Mouse (Mus musculus) thymus, adult 2 months (tissue): ENCODE data around the gene Smagp. TPM values are rescaled to one million over a fixed set of nuclear protein-coding genes. Genes with fewer than 3 reads are reported as not detected.

Source experiments
- DNase-seq: peaks from one replicate; pipeline ENCODE4 v3.0.0; 2021
- H3K27ac ChIP-seq: fragments of 200-500 bp; 2 replicates; pipeline ENCODE4 v1.5.1; 2012; ENCODE audit warnings: low read length, control low read depth; ENCODE audit not compliant: control insufficient read depth, insufficient read depth
- H3K27me3 ChIP-seq: fragments of 200-500 bp; 2 replicates; pipeline ENCODE4 v1.6.1; 2012; ENCODE audit warnings: mild to moderate bottlenecking, low read length, moderate library complexity, mixed read lengths; ENCODE audit not compliant: control insufficient read depth, insufficient read depth
- H3K36me3 ChIP-seq: fragments of 200-500 bp; 2 replicates; pipeline ENCODE4 v1.6.1; 2012; ENCODE audit warnings: mild to moderate bottlenecking, low read length, moderate library complexity; ENCODE audit not compliant: control insufficient read depth, insufficient read depth
- H3K4me1 ChIP-seq: fragments of 200-500 bp; replicated peaks from 2 replicates; pipeline ENCODE4 v1.6.1; 2012; ENCODE audit warnings: low read length; ENCODE audit not compliant: control insufficient read depth, insufficient read depth
- H3K4me3 ChIP-seq: fragments of 200-500 bp; 2 replicates; pipeline ENCODE4 v1.5.1; 2012; ENCODE audit warnings: mild to moderate bottlenecking, low read length, control low read depth, moderate library complexity; ENCODE audit not compliant: control insufficient read depth, insufficient read depth
- CTCF ChIP-seq: fragments of 200-500 bp; IDR thresholded peaks from 2 replicates; pipeline ENCODE4 v1.5.1; 2012; ENCODE audit warnings: mild to moderate bottlenecking, control low read depth, low read length, moderate library complexity, borderline replicate concordance; ENCODE audit not compliant: control insufficient read depth, poor library complexity, insufficient read depth; ENCODE audit errors: extremely low read depth
- POLR2A ChIP-seq: fragments of 200-500 bp; IDR thresholded peaks from 2 replicates; pipeline ENCODE4 v1.6.1; 2012; ENCODE audit warnings: mild to moderate bottlenecking, low read length, control low read depth, moderate library complexity; ENCODE audit not compliant: control insufficient read depth, poor library complexity, insufficient read depth; ENCODE audit errors: extremely low read depth
- WGBS: fragments of 180-500 bp; shearing (Covaris S2); methylation state at CpG from one replicate; pipeline ENCODE4 v1.1.7; 2018; 5-methylcytosine and 5-hydroxymethylcytosine counted together
- polyA plus RNA-seq: library from polyadenylated mRNA; depleted of rRNA; stranded (reverse); fragments of >200 nt; gene quantifications from 2 replicates; pipeline ENCODE4 v1.2.3, GENCODE M21; 2012

The Smagp gene
- polyA plus RNA-seq, 1 experiment: 11.0 TPM

DNA sequence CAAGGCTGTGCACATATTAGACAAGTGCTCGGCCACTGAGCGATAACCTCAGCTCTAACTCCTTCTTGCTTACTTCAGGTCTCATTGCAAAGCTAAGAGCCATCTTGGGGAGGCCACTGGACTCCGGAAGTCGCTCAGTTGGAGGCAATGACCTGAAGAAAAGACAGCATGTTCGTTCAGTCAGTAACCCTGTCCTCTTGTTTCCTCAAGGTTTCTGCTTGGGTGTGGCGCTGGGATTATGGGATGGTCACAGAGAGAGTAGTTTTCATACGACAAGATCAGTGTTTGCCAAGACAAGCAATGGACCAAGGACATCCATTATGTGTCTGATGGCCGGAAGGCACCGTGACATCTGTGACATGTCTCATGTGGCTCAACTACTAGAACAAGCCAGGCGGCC, 37.8 kb upstream of the Smagp start:
- WGBS: 91% methylated on average over 10 of the region's 10 CpGs
- H3K36me3 ChIP-seq: no peaks in the 10 kb centered on the region
- DNase-seq: no peak
- no peak overlapping the region for H3K4me3 ChIP-seq
- no peaks in the 10 kb centered on the region for H3K27me3 ChIP-seq
- H3K27ac ChIP-seq: no peak overlapping the region
- H3K4me1 ChIP-seq: peaks cover 7% of the 10 kb centered on the region
- TF ChIP-seq POLR2A (no peak), CTCF (no peak)

DNA sequence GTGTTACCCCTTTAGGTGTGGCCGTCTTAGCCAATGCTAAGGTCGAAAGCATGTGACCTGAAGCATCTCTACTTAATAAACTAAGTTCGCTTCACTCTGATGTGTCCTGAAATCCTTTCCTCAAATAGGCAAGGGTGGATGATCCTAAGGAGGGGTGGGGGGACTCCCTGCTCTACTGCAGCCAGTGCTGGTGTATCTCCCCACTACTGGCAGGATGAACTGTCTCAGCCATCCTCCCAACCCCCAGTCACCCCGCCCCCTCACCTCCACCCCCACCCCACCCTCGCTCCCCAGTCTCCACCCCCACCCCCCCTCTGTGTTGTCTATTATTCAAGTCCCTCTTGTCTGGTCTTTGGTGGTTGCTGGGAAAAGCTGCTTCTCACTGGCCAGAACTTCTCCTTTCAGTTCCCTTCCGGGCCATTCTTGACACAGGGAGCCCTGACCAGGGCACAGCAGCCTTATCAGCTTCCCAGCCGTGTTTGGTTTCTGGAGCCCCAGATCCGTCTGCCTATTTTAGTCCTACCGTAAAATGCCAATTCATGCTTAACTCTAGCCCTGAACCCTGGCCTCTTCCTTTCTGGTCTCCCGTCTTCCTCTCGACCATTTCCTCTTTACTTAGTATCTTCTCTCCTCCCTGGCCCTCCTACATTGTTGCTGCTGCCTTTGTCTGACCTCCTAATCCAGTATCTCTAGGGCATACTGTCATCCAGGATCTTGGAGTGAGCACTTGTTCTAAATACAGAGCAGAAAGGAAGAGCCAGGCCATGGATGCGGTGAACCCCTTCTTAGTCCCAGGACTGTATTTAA, 37.0 kb upstream of the Smagp start:
- Histone ChIP-seq H3K27me3 (no peaks in the 10 kb centered on the region), H3K36me3 (no peaks in the 10 kb centered on the region), H3K4me1 (peaks cover 9% of the 10 kb centered on the region), H3K27ac (no peak overlapping the region), H3K4me3 (no peak overlapping the region)
- DNase-seq: no peak
- TF ChIP-seq POLR2A (no peak), CTCF (no peak)
- WGBS: 43% methylated on average over 12 of the region's 12 CpGs

DNA sequence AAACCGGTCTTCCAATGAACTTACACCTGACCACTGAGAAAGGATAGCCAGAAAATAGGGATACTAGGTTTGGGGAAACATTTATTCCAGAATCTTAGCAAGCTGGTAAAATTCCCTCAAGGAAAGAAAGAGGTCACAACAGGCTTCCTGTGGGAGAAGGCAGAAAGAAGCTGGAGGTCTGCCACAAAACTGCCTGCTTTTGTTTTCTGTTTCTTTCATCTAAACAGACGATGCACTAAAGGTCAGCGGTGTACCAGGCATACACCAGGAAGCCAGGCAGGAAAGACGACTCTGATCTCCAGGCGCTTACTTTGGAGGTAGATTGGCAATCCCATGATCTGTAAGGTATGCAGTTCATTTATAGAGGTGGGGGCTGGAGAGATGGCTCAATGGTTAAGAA, 34.1 kb upstream of the Smagp start:
- Histone ChIP-seq H3K4me3 (no peak overlapping the region), H3K4me1 (peaks cover 25% of the 10 kb centered on the region), H3K27me3 (no peaks in the 10 kb centered on the region), H3K36me3 (no peaks in the 10 kb centered on the region), H3K27ac (no peak overlapping the region)
- no peak for DNase-seq
- WGBS: 93% methylated on average over 5 of the region's 5 CpGs
- TF ChIP-seq CTCF (no peak), POLR2A (no peak)

DNA sequence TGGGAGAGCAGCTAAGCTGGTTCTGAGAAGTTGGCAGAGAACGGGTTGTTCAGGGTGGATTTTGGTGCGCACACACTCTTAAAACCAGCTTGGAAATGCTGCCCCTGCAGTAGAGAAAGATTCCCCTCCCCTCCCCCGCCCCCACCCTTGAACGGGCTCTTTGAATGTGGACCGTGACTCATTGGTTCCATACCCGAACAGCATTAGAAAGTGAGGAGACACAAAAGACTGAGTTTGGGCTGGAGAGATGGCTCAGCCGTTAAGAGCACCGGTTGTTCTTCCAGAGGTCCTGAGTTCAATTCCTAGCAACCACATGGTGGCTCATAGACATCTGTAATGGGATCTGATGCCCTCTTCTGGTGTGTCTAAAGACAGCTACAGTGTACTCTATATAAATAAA, 33.3 kb upstream of the Smagp start:
- TF ChIP-seq POLR2A: no peak
- no peak for TF ChIP-seq CTCF
- Histone ChIP-seq H3K4me1 (peaks cover 32% of the 10 kb centered on the region), H3K36me3 (no peaks in the 10 kb centered on the region), H3K27me3 (no peaks in the 10 kb centered on the region), H3K27ac (no peak overlapping the region), H3K4me3 (no peak overlapping the region)
- no peak for DNase-seq
- WGBS: 72% methylated on average over 8 of the region's 8 CpGs

DNA sequence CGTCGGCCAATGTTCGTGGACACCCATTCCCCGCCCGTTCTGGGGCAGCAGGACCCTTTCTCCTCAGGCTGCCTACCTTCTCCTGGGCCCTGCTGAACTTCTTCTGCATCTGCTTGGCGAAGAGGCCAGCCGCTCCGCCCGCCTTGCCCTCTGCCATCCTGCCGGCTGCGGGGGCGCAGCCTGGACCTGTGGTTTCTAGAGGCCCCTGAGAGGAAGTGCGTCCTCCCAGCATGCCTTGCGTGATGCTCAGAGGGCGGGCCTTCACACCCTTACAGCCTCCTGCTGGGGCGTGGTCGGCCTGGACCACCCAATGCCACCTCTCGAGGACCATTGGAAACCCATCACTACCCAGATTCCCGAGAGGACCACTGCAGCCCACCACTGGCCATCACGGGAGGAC, 32.6 kb upstream of the Smagp start, which contains the start of gene Bin2:
Bin2 (minus strand) TSS at position 217 of the 400 bp plus-strand sequence.
- H3K36me3 ChIP-seq: no peaks in the 10 kb centered on the region
- H3K27me3 ChIP-seq: no peaks in the 10 kb centered on the region
- H3K4me1 ChIP-seq: peaks cover 38% of the 10 kb centered on the region
- 6% methylated on average over 20 of the region's 20 CpGs for WGBS
- peak; percentile 99 for TF ChIP-seq POLR2A
- TF ChIP-seq CTCF: no peak
- peak within 1 kb of the TSS; percentile 90 for H3K4me3 ChIP-seq
- peak within 1 kb of the TSS; percentile 79 for H3K27ac ChIP-seq
- DNase-seq: peak; percentile 93

DNA sequence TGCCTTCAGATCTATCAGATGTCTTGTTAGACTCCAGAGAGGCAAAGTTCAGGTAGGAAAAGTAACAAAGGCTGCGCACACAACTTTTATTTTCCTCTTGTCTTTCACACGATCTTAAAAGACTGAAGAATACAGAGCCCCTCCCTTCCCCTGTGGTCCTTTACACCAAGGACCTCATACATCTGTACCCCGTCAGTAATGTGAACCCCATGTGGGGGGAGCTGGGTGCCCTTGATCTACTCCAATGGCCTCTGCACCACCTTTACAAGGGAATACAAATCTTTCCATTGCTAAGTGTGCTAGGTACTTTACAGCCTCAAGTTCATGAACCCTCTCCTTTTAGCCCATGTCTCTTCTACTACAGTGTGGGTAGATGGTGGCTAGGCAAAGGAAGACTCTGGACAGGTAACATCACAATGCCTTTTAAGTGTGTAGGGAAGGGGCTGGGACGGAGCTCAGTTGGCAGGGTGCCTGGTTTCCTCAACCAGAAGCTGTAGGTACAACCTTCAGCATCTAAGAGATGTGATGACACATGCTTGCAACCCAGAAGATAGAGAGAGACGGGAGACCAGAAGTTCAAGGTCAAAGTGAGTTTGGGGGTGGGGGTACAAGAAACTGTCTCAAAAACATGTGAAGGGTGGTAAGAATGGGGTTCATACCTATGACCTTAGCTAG, 31.3 kb upstream of the Smagp start:
- 8% methylated on average over 5 of the region's 5 CpGs for WGBS
- TF ChIP-seq CTCF (no peak), POLR2A (no peak)
- Histone ChIP-seq H3K27me3 (no peaks in the 10 kb centered on the region), H3K4me3 (peak overlapping the region; percentile 12; the same call in 1 of the 2 replicates), H3K27ac (peak overlapping the region; percentile 78), H3K36me3 (no peaks in the 10 kb centered on the region), H3K4me1 (peaks cover 38% of the 10 kb centered on the region)
- DNase-seq: peak; percentile 59
